Mouse (Mus musculus) olfactory bulb, adult 2 months (tissue): Measurements from ENCODE around the gene Rnf41. TPM values are rescaled to one million over a fixed set of nuclear protein-coding genes. Genes with fewer than 3 reads are reported as not detected.
A peak's percentile ranks its signal among the peaks of the same experiment; 100 is the strongest.

Experiments used
- H3K27ac ChIP-seq: fragments of 200-500 bp; 2 replicates; pipeline ENCODE4 v1.5.1; 2012; ENCODE audit warnings: low read depth, low read length; ENCODE audit not compliant: insufficient read depth
- H3K4me1 ChIP-seq: fragments of 200-500 bp; 2 replicates; pipeline ENCODE4 v1.6.1; 2012; ENCODE audit warnings: low read length; ENCODE audit not compliant: control insufficient read depth, insufficient read depth
- H3K4me3 ChIP-seq: fragments of 200-500 bp; 2 replicates; pipeline ENCODE4 v1.5.1; 2012; ENCODE audit warnings: mild to moderate bottlenecking, low read depth, low read length, moderate library complexity; ENCODE audit not compliant: insufficient read depth
- CTCF ChIP-seq: fragments of 200-500 bp; IDR thresholded peaks from 2 replicates; pipeline ENCODE4 v1.5.1; 2012; ENCODE audit warnings: low read depth, mild to moderate bottlenecking, low read length, moderate library complexity; ENCODE audit not compliant: insufficient read depth
- POLR2A ChIP-seq: fragments of 200-500 bp; IDR thresholded peaks from 2 replicates; pipeline ENCODE4 v1.6.1; 2012; ENCODE audit warnings: mild to moderate bottlenecking, low read depth, low read length, moderate library complexity; ENCODE audit not compliant: insufficient read depth
- WGBS: fragments of 180-500 bp; shearing (Covaris S2); methylation state at CpG from one replicate; pipeline ENCODE4 v1.1.7; 2018; 5-methylcytosine and 5-hydroxymethylcytosine counted together
- polyA plus RNA-seq: library from polyadenylated mRNA; stranded (reverse); fragments of >200 nt; gene quantifications from 2 replicates; pipeline ENCODE4 v1.2.4, GENCODE M21; 2012; ENCODE audit warnings: low replicate concordance; ENCODE audit not compliant: missing spikeins, insufficient read depth, insufficient read length

Gene Rnf41
- polyA plus RNA-seq, 1 experiment: 155 TPM

GRCm38 (mm10) chr10:128412558-128412957 lies 1.1 kb downstream of the Rnf41 start:
- WGBS: 7% methylated on average over 1 of the region's 1 CpGs
- no peak overlapping the region for H3K4me3 ChIP-seq
- peaks cover 20% of the 10 kb centered on the region for H3K4me1 ChIP-seq
- no peak for TF ChIP-seq CTCF
- no peak for TF ChIP-seq POLR2A
- H3K27ac ChIP-seq: no peak overlapping the region

GRCm38 (mm10) chr10:128413076-128413475 lies 1.6 kb downstream of the Rnf41 start:
- H3K27ac ChIP-seq: no peak overlapping the region
- no peak overlapping the region for H3K4me3 ChIP-seq
- H3K4me1 ChIP-seq: peaks cover 18% of the 10 kb centered on the region
- TF ChIP-seq POLR2A (no peak), CTCF (no peak)
- WGBS: 13% methylated on average over 1 of the region's 1 CpGs

DNA sequence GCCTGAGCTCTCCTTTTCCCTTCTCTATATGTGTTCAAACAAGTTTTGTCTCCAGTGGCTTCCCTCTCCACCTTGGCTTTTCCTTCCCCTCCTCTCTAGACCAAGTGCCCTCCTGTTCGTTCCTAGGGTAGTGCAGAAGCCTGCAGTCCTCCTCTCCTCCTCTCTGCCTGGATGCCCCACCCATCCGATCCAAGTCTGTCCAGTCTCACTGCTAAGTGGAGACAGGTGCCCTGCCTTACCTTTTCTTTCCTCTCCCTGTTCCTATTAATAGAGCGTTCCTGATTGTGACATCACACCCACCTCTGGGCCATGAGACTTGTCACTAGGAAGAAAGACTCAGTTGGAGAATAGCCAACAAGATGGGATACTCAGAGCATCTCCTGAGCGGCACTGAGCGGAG lies 3.4 kb downstream of the Rnf41 start:
- no peak overlapping the region for H3K4me3 ChIP-seq
- no peak overlapping the region for H3K27ac ChIP-seq
- WGBS: 72% methylated on average over 5 of the region's 5 CpGs
- peaks cover 10% of the 10 kb centered on the region for H3K4me1 ChIP-seq
- no peak for TF ChIP-seq CTCF
- TF ChIP-seq POLR2A: no peak

DNA sequence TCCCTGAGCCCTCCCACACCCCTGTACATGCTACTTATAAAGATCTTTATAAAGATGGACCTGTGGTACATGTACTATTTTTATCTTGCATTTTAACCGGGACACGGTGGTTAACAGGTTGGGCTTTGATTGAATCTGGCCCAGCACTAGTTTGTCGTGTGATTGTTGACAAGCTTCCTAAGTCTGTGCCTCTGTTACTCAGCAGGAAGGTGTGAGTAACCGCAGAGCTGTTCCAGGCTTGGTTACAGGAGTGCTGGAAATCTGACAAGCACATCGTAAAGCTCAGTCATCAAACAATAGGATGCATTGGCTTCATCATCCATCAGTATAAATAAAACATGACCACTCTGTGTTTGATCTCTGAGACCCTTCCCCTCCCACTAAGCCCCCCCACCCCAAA lies 11.0 kb downstream of the Rnf41 start:
- Histone ChIP-seq H3K4me1 (no peaks in the 10 kb centered on the region), H3K4me3 (no peak overlapping the region), H3K27ac (no peak overlapping the region)
- no peak for TF ChIP-seq POLR2A
- TF ChIP-seq CTCF: no peak
- 59% methylated on average over 5 of the region's 5 CpGs for WGBS

- H3K27ac ChIP-seq: no peak overlapping the region
- WGBS: 58% methylated on average over 7 of the region's 7 CpGs
- H3K4me1 ChIP-seq: no peaks in the 10 kb centered on the region
- no peak for TF ChIP-seq POLR2A
- no peak overlapping the region for H3K4me3 ChIP-seq
Measured at GRCm38 (mm10) chr10:128424604-128425003, 13.1 kb downstream of the Rnf41 start.

GRCm38 (mm10) chr10:128425260-128425659 lies 13.8 kb downstream of the Rnf41 start:
- Histone ChIP-seq H3K4me3 (no peak overlapping the region), H3K27ac (no peak overlapping the region), H3K4me1 (no peaks in the 10 kb centered on the region)
- no peak for TF ChIP-seq POLR2A
- TF ChIP-seq CTCF: no peak
- 96% methylated on average over 3 of the region's 3 CpGs for WGBS

DNA sequence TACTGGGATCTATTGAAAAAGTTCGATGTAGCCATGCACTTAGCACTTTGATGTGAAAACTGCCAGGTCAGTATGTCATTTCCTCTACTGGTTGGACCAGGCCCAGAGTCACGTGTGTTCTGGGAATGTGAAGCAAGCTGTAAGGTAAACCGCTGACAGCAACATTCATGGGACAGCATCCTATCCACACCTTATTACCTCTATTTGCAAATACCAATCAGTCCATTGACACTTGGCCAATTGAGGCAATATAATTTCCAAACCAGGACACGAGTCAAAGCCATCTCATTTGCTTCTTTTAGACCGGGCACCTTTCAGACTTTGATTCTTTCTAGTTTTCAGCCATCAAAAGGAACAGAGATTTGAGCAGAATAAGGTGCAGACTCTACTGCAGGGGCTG lies 17.6 kb downstream of the Rnf41 start:
- no peak overlapping the region for H3K4me3 ChIP-seq
- no peak overlapping the region for H3K27ac ChIP-seq
- TF ChIP-seq POLR2A: no peak
- TF ChIP-seq CTCF: no peak
- no peaks in the 10 kb centered on the region for H3K4me1 ChIP-seq
- 84% methylated on average over 5 of the region's 5 CpGs for WGBS

DNA sequence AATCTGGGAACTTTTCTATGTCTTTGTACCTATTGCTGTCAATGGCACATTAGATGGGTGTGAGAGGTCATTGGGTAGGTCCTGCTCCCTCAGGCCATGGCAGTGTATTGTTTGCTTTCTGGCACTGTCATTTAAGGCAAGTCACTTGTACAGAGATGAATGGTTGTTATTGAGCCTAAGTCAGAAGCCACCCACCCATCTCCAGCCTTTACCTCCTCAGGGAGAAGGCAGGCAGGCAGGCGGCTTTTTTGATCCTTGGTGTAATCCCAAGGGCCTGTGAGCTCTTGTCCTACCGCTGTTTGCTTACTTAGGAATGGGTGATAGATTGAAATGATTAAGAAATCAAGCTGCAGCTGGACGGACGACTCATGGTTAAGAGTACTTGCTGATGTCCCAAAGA lies 18.0 kb downstream of the Rnf41 start:
- Histone ChIP-seq H3K4me3 (no peak overlapping the region), H3K27ac (no peak overlapping the region), H3K4me1 (no peaks in the 10 kb centered on the region)
- WGBS: 91% methylated on average over 4 of the region's 4 CpGs
- no peak for TF ChIP-seq POLR2A
- TF ChIP-seq CTCF: no peak

DNA sequence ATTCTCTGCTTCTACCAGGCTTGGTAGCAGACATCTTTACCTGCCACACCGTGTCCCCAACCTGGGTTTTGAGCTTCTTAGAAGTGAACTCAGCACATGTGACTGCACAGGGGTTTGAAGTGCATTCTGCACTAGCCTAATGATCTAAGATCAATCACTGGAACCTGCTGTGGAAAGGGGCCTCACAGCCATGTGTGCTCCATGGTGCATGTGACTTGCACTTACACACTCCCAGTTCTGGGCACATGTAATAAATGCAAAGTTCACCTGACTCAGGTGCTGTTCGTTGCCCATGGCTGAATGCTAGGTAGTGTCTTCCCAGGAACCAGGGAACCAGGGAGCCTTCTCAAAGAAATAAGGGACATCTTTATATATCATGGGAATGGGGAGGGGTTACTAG lies 22.0 kb downstream of the Rnf41 start:
- 91% methylated on average over 2 of the region's 2 CpGs for WGBS
- no peak overlapping the region for H3K27ac ChIP-seq
- H3K4me1 ChIP-seq: peaks cover 12% of the 10 kb centered on the region
- no peak overlapping the region for H3K4me3 ChIP-seq
- TF ChIP-seq POLR2A (no peak), CTCF (no peak)

DNA sequence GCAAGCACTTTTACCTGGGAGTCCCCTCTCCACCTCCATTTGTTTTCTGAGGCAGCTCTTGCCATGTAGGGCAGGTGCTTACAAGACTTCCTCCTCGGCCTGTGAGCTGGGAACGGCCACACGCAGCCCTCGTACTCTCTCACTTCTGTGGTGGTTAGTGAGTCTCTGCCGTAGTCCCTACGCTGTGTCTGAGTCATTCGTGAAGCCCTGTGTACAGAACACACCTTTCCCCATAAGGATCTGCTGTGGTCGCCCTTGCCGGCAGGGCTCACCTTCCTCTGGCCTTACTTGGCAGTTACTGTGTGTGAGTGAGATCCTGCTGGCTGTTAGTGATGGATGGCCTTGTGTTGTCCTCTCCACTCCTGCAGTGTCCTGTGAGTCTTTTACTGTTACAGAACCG lies 23.2 kb downstream of the Rnf41 start:
- Histone ChIP-seq H3K4me1 (peaks cover 19% of the 10 kb centered on the region), H3K4me3 (no peak overlapping the region), H3K27ac (peak overlapping the region; percentile 18; the same call in 1 of the 2 replicates)
- TF ChIP-seq CTCF (no peak), POLR2A (no peak)
- 87% methylated on average over 10 of the region's 10 CpGs for WGBS
